Mouse (Mus musculus) small intestine, adult 2 months (tissue): ENCODE data around the gene Tmed2.

Source experiments
- CTCF ChIP-seq: fragments of 200-500 bp; IDR thresholded peaks from 2 replicates; pipeline ENCODE4 v1.5.1; 2012; ENCODE audit warnings: low read depth, mild to moderate bottlenecking, control low read depth, inconsistent platforms, low read length, moderate library complexity, mixed read lengths; ENCODE audit not compliant: insufficient replicate concordance, insufficient read length; ENCODE audit errors: extremely low read depth
- POLR2A ChIP-seq: fragments of 200-500 bp; IDR thresholded peaks from 2 replicates; pipeline ENCODE4 v1.6.1; 2012; ENCODE audit warnings: low read depth, mild to moderate bottlenecking, control low read depth, inconsistent platforms, low read length, moderate library complexity

DNA sequence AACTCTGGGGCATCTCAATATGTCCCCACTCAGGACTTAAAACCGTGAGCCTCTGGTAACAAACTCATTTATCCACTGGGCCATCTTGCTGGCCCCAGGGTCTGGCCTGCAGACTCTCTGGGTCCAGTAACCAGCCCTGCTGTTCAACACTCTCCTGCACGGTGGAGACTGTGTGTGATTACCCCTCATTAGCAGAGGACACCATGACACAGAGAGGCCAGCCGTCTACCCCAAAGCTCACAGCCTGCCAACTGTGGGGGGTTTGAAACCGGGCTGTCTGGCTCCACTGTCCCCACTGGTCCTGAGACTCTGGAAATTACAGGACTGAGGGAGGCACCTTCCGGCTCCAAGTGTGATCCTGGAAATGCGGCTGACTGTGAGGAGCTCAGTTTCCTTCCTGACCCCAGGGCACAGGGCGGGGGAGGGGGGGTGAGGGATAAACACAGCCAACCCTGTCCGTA is 11.3 kb upstream of the Tmed2 start:
- TF ChIP-seq CTCF (no peak), POLR2A (no peak)
